Mouse (Mus musculus): ENCODE measurements at regions not wholly inside any gene's neighbourhood (a gene's known extent, or its start where the extent isn't known, plus 50 kb on each side); places are given as distances from the start of the nearest gene placed in this dataset.

- no peak for DNase-seq
These were observed 82.1 kb upstream of the Tnp1 start for GRCm38 (mm10) chr1:73097645-73098440.

- DNase-seq = no peak
These were observed 73.9 kb upstream of the Tnp1 start for GRCm38 (mm10) chr1:73089636-73090035.

- no peak for DNase-seq
These were observed 72.8 kb upstream of the Tnp1 start for GRCm38 (mm10) chr1:73088494-73088893.

- DNase-seq = no peak
These were observed 69.2 kb upstream of the Tnp1 start for GRCm38 (mm10) chr1:73084946-73085345.

GRCm38 (mm10) chr1:73083396-73083795 is 67.7 kb upstream of the Tnp1 start:
- no peak for DNase-seq

- DNase-seq = no peak
These were observed 63.8 kb upstream of the Tnp1 start for GRCm38 (mm10) chr1:73079518-73079917.

GRCm38 (mm10) chr1:73077156-73077555 is 61.4 kb upstream of the Tnp1 start:
- DNase-seq = no peak

GRCm38 (mm10) chr1:73075699-73076373 is 60.1 kb upstream of the Tnp1 start:
- DNase-seq = no peak

- no peak for DNase-seq
These were observed 59.5 kb upstream of the Tnp1 start for GRCm38 (mm10) chr1:73075159-73075558.

- DNase-seq = no peak
These were observed 58.8 kb upstream of the Tnp1 start for GRCm38 (mm10) chr1:73074525-73074924.

GRCm38 (mm10) chr1:73072237-73072904 is 56.7 kb upstream of the Tnp1 start:
- DNase-seq = no peak

GRCm38 (mm10) chr1:73070126-73070525 is 54.4 kb upstream of the Tnp1 start:
- no peak for DNase-seq
